Mouse (Mus musculus) testis, adult 2 months (tissue): Measurements from ENCODE around the gene Prpf40b. TPM values are rescaled to one million over a fixed set of nuclear protein-coding genes. Genes with fewer than 3 reads are reported as not detected.

ENCODE experiments used
- H3K27ac ChIP-seq: fragments of 200-500 bp; 2 replicates; pipeline ENCODE4 v1.5.1; 2012; ENCODE audit warnings: low read depth, low read length; ENCODE audit not compliant: control insufficient read depth, insufficient read depth
- H3K27me3 ChIP-seq: fragments of 200-500 bp; 2 replicates; pipeline ENCODE4 v1.6.1; 2012; ENCODE audit warnings: mild to moderate bottlenecking, low read length, moderate library complexity; ENCODE audit not compliant: control insufficient read depth, insufficient read depth
- H3K36me3 ChIP-seq: fragments of 200-500 bp; 2 replicates; pipeline ENCODE4 v1.6.1; 2012; ENCODE audit warnings: mild to moderate bottlenecking, low read length; ENCODE audit not compliant: control insufficient read depth, insufficient read depth
- H3K4me1 ChIP-seq: fragments of 200-500 bp; 2 replicates; pipeline ENCODE4 v1.6.1; 2012; ENCODE audit warnings: low read length; ENCODE audit not compliant: control insufficient read depth, insufficient read depth
- H3K4me3 ChIP-seq: fragments of 200-500 bp; 2 replicates; pipeline ENCODE4 v1.5.1; 2012; ENCODE audit warnings: low read depth, mild to moderate bottlenecking, low read length, moderate library complexity, mixed read lengths; ENCODE audit not compliant: control insufficient read depth
- CTCF ChIP-seq: fragments of 200-500 bp; IDR thresholded peaks from 2 replicates; pipeline ENCODE4 v1.5.1; 2012; ENCODE audit warnings: low read depth, mild to moderate bottlenecking, inconsistent platforms, low read length, moderate library complexity; ENCODE audit not compliant: control insufficient read depth, insufficient read depth, insufficient replicate concordance
- POLR2A ChIP-seq: fragments of 200-500 bp; IDR thresholded peaks from 2 replicates; pipeline ENCODE4 v1.6.1; 2012; ENCODE audit warnings: low read depth, mild to moderate bottlenecking, inconsistent platforms, low read length, moderate library complexity; ENCODE audit not compliant: control insufficient read depth
- polyA plus RNA-seq: library from polyadenylated mRNA; depleted of rRNA; stranded (reverse); fragments of >200 nt; gene quantifications from 2 replicates; pipeline ENCODE4 v1.2.3, GENCODE M21; 2012

The Prpf40b gene
- polyA plus RNA-seq, 1 experiment = 104 TPM

DNA sequence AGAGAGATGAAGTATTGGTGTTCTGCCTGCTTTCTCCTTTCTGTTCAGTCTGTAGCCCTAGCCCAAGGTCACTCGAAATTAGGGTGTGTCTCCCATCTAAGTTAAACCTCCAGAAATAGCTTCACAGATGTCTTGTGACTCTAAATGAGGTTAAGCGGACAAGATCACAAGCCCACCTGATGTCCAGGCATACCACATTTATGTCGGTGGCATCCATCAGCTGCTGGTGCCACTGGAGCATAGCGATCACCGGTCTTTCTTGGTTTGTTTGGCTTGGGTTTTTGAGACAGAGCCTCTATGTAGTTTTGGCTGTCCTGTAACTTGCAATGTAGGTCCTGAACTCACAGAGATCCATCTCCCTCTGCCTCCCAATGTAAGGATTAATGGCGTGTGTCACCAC is 41.1 kb upstream of the Prpf40b start:
- no peak overlapping the region; the same call in 1 of the 2 replicates for H3K27ac ChIP-seq
- H3K27me3 ChIP-seq = no peaks in the 10 kb centered on the region
- TF ChIP-seq CTCF = no peak
- peaks cover 2% of the 10 kb centered on the region for H3K4me1 ChIP-seq
- no peaks in the 10 kb centered on the region for H3K36me3 ChIP-seq
- no peak overlapping the region for H3K4me3 ChIP-seq

DNA sequence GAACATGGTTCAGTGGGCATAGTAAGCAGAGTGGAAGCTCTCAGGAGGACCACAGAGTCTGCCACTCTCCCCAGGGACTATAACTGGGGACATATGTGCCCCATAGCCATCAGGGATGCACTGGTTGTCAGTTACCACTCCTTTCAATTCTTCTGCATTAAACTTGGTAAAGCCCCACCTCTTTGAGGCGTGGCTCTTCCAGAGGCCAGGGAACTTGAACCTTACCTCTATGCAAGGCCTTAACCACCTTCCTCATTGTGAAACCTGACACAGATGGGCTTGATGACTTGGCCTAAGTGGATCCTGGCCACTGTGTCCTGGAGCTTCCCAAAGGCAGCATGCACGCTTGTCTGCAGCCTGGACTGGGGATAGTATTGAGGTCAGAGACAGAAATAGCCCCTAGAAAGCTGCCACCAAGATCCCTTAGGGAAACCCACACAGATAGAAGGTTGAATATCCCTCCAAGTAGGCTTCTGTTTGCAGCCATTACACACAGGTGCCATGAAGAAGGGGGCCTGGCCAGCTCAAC is 40.3 kb upstream of the Prpf40b start:
- TF ChIP-seq POLR2A = no peak
- TF ChIP-seq CTCF = no peak
- no peak overlapping the region for H3K4me3 ChIP-seq

DNA sequence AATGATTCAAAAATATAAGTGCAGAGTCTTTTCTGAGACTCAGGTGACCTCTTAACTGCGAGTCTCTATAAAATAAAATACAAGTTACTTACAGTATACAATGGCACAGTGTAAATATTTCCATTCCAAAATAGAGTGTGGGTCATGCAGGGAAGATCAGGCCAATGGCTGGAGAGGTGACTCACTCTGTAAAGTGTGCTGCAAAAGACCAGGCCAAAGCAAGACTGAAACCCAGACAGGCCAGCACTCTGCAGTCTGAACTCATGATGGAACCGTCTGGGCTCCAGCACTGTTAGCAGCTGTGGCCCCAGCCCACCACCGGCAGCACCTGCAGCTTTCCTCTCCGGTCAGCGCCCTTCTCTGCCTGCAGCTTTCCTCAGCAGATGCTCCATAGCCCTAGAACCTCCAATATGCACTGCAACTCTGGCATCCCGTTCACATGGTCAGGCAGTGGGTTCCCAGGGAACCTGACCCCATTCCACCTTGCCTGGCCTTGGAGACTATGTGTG is 39.6 kb upstream of the Prpf40b start:
- H3K4me3 ChIP-seq = no peak overlapping the region
- no peaks in the 10 kb centered on the region for H3K36me3 ChIP-seq
- no peak overlapping the region for H3K27ac ChIP-seq
- TF ChIP-seq CTCF (no peak), POLR2A (no peak)
- H3K4me1 ChIP-seq = peaks cover 3% of the 10 kb centered on the region
- no peaks in the 10 kb centered on the region for H3K27me3 ChIP-seq

More for the DNA sequence above, 40.3 kb upstream of the Prpf40b start:
- H3K4me1 ChIP-seq = peaks cover 3% of the 10 kb centered on the region
- no peaks in the 10 kb centered on the region for H3K36me3 ChIP-seq
- H3K27ac ChIP-seq = no peak overlapping the region
- H3K27me3 ChIP-seq = no peaks in the 10 kb centered on the region

DNA sequence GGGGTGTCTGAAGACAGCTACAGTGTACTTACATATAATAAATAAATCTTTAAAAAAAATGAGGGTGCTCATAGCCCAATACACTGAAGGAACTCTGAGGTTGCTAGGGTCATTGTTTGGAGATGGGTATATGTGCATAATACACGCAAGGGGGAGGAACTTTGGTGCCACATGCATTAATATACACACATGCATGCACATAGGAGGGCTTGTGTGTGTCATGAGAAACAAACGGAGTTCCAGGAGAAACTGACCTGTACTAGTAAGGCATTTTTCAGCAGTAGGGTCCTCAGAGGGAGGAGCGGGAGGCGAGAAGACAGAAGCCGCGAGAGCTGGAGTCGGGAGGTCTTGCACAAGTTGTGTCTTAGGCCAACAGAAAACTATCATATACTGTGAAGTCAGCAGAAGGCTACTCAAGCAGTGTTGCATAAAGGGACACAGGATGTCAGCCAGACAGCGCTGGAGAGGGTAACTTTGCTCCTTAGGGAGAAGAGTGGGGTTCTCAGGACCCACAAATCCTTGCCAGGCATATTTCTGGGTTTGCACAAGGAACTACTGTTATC is 35.6 kb upstream of the Prpf40b start:
- no peak overlapping the region for H3K27ac ChIP-seq
- H3K4me3 ChIP-seq = no peak overlapping the region
- TF ChIP-seq CTCF (no peak), POLR2A (no peak)
- no peaks in the 10 kb centered on the region for H3K27me3 ChIP-seq
- H3K36me3 ChIP-seq = no peaks in the 10 kb centered on the region
- 0 out of 2 replicates have a peak, but pooled peaks cover 2% of the 10 kb centered on the region for H3K4me1 ChIP-seq

DNA sequence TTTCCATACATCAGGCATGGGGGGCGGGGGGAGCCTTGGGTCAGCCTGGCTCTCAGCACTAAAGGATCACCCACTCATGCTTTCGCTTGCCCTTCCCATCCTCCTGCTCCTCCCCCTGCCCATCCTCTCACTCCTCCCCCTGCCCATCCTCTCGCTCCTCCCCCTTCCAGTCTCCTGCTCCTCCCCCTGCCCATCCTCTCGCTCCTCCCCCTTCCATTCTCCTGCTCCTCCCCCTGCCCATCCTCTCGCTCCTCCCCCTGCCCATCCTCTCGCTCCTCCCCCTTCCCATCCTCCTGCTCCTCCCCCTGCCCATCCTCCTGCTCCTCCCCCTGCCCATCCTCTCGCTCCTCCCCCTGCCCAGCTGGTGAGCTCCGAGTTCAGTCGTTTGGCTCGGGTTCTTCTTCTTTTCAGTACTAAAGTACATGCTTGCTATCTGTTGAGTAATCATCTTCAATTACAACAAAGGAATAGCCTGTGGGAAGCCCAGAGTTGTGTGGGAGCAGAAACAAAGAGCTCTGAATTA is 35.1 kb upstream of the Prpf40b start:
- H3K4me1 ChIP-seq = 0 out of 2 replicates have a peak, but pooled peaks cover 2% of the 10 kb centered on the region
- H3K27me3 ChIP-seq = no peaks in the 10 kb centered on the region
- no peaks in the 10 kb centered on the region for H3K36me3 ChIP-seq
- no peak for TF ChIP-seq CTCF
- peak; percentile 49; the same call in 1 of the 2 replicates for TF ChIP-seq POLR2A
- no peak overlapping the region for H3K27ac ChIP-seq
- H3K4me3 ChIP-seq = no peak overlapping the region

DNA sequence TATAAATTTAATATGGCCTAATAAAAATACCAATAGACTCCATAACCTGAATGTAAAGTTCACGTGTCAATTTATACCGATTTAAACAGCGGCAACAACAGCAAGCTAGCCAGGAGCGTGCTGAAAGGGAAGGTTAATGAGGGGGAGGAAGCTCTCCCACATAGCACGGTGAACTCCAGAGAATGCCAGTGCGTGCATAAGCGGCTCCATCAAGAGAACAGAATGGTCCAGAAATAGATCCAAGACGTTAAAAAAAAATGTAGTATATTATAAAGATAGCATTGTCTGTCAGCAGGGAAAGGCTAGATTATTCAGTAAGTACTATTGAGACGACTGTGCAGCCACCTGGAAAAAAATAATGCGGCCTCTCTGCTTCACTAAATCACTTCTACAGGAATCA is 32.2 kb upstream of the Prpf40b start:
- H3K27ac ChIP-seq = no peak overlapping the region
- TF ChIP-seq CTCF = no peak
- no peak for TF ChIP-seq POLR2A
- H3K4me3 ChIP-seq = no peak overlapping the region
- no peaks in the 10 kb centered on the region for H3K27me3 ChIP-seq
- 0 out of 2 replicates have a peak, but pooled peaks cover 2% of the 10 kb centered on the region for H3K4me1 ChIP-seq
- H3K36me3 ChIP-seq = no peaks in the 10 kb centered on the region

DNA sequence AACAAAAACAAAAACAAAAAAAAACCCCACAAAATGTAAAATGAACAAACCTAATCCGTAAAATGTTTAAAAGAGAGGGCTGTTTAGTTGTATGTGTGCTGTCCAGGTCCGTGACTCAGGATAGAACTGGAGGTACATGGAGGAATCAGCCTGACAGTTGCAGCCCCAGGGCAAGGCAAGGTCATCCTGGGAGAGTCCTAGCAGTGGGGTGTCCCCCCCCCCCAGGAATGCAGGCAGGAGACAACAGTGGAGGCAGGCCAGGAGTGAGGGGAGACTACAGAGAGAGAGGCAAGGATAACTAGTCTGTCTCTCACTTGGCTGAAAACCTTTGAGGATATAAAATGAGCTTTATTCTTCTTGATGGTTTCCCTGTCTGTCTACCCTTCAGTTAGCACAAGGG is 30.5 kb upstream of the Prpf40b start:
- Histone ChIP-seq H3K27me3 (no peaks in the 10 kb centered on the region), H3K36me3 (no peaks in the 10 kb centered on the region), H3K4me3 (no peak overlapping the region), H3K27ac (no peak overlapping the region), H3K4me1 (0 out of 2 replicates have a peak, but pooled peaks cover 2% of the 10 kb centered on the region)
- TF ChIP-seq CTCF (no peak), POLR2A (no peak)

DNA sequence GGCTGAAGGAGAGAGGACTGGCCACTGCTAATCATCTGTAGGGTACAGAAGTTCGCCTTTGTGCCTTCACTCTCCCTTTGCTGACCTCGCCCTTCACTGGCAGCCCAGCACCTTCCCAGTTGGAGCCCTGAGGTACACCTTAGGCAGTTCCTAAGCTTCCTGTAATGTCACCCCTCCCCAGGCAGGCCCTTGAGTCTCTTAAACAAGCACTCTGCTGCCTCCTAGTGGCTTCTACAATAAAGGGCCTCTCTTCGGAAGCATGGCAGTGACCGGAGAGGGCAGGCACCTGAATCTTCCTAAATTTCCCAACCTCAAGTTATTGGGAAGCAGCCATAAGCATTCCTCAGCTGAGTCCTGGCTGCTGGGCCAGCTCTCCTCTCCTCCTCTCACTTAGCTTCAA is 29.2 kb upstream of the Prpf40b start:
- H3K4me3 ChIP-seq = no peak overlapping the region
- TF ChIP-seq POLR2A (no peak), CTCF (peak; percentile 39; the same call in 1 of the 2 replicates)
- no peaks in the 10 kb centered on the region for H3K36me3 ChIP-seq
- H3K27ac ChIP-seq = no peak overlapping the region
- H3K4me1 ChIP-seq = no peaks in the 10 kb centered on the region
- no peaks in the 10 kb centered on the region for H3K27me3 ChIP-seq
